Mouse (Mus musculus) embryonic facial prominence, embryonic 15.5 days (tissue): Measurements from ENCODE around the gene Plcb4. TPM values are rescaled to one million over a fixed set of nuclear protein-coding genes. Genes with fewer than 3 reads are reported as not detected.
"Not testable (repeated sequence)": the region's sequence is repeated elsewhere in the genome, so short reads cannot be mapped to it uniquely, and the experiment has no call there.

ENCODE experiments used
- ATAC-seq: fragments of 200-750 bp; cut with Nextera tagmentation; 2 replicates; pipeline ENCODE4 v1.8.0; 2017; ENCODE audit warnings: low read depth, moderate TSS enrichment; ENCODE audit not compliant: insufficient number of reproducible peaks, low FRiP score, low TSS enrichment
- H3K27ac ChIP-seq: fragments of 300-500 bp; sonication (generic); replicated peaks from 2 replicates; pipeline ENCODE4 v1.5.1; 2015; ENCODE audit warnings: mild to moderate bottlenecking, inconsistent platforms
- H3K27me3 ChIP-seq: fragments of 300-500 bp; sonication (generic); 2 replicates; pipeline ENCODE4 v1.6.1; 2015; ENCODE audit warnings: inconsistent platforms
- H3K36me3 ChIP-seq: fragments of 300-500 bp; sonication (generic); 2 replicates; pipeline ENCODE4 v1.6.1; 2015; ENCODE audit warnings: mild to moderate bottlenecking, inconsistent platforms
- H3K4me1 ChIP-seq: fragments of 300-500 bp; sonication (generic); 2 replicates; pipeline ENCODE4 v1.6.1; 2015; ENCODE audit warnings: inconsistent platforms
- H3K4me2 ChIP-seq: fragments of 300-500 bp; sonication (generic); replicated peaks from 2 replicates; pipeline ENCODE4 v1.6.1; 2015; ENCODE audit warnings: mild to moderate bottlenecking, inconsistent platforms
- H3K4me3 ChIP-seq: fragments of 300-500 bp; sonication (generic); replicated peaks from 2 replicates; pipeline ENCODE4 v1.5.1; 2015; ENCODE audit warnings: mild to moderate bottlenecking, inconsistent platforms
- H3K9ac ChIP-seq: fragments of 300-500 bp; sonication (generic); 2 replicates; pipeline ENCODE4 v1.6.1; 2015; ENCODE audit warnings: inconsistent platforms
- H3K9me3 ChIP-seq: fragments of 300-500 bp; sonication (generic); replicated peaks from 2 replicates; pipeline ENCODE4 v1.6.1; 2016; ENCODE audit warnings: inconsistent platforms
- WGBS: fragments of 180-500 bp; shearing (Covaris S2); methylation state at CpG from one replicate; pipeline ENCODE4 v1.1.7; 2015; 5-methylcytosine and 5-hydroxymethylcytosine counted together
- polyA plus RNA-seq: library from polyadenylated mRNA; unstranded; fragments of >200 nt; fragmentation: Nextera tagmentation; extraction: Ambion mirVana; gene quantifications from 2 replicates; pipeline ENCODE4 v1.2.1, GENCODE M21; 2015

Plcb4 gene
- polyA plus RNA-seq, 1 experiment from 2014 or later, result 20.6 TPM

- H3K9me3 ChIP-seq, result no peaks in the 10 kb centered on the region
- WGBS, result 54% methylated on average over 16 of the region's 16 CpGs
- H3K4me2 ChIP-seq, result no peak overlapping the region
- H3K4me3 ChIP-seq, result no peak overlapping the region
- H3K36me3 ChIP-seq, result no peaks in the 10 kb centered on the region
- H3K4me1 ChIP-seq, result no peaks in the 10 kb centered on the region
- no peak overlapping the region for H3K27ac ChIP-seq
- H3K9ac ChIP-seq, result no peak overlapping the region
- H3K27me3 ChIP-seq, result no peaks in the 10 kb centered on the region
- no peak for ATAC-seq
These were observed 308.2 kb downstream of the Plcb4 start for GRCm38 (mm10) chr2:135966871-135967557.

DNA sequence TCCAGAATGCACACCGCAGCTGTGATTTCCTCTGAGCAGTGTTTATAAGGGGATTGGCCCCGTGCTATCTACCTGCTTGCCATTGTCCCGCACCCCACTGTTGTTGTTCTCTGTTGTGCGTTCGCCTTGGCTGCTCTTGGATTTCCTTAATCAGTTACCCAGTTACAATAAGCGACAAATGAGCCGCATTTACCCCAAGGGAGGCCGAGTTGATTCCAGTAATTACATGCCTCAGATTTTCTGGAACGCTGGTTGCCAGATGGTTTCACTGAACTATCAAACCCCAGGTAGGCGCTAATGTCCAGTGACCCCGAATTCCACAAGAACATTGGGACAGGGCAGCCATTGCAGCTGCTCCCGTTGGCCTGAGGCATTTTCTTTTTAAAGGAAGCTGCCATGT, 309.3 kb downstream of the Plcb4 start:
- 50% methylated on average over 12 of the region's 12 CpGs for WGBS
- H3K4me2 ChIP-seq, result no peak overlapping the region

GRCm38 (mm10) chr2:135970902-135971301, 312.1 kb downstream of the Plcb4 start:
- ATAC-seq, result no peak
- Histone ChIP-seq H3K27me3 (no peaks in the 10 kb centered on the region), H3K4me1 (no peaks in the 10 kb centered on the region), H3K4me3 (no peak overlapping the region), H3K27ac (no peak overlapping the region), H3K9me3 (no peaks in the 10 kb centered on the region), H3K4me2 (no peak overlapping the region), H3K9ac (no peak overlapping the region), H3K36me3 (no peaks in the 10 kb centered on the region)
- 91% methylated on average over 4 of the region's 4 CpGs for WGBS

More for the DNA sequence above, 309.3 kb downstream of the Plcb4 start:
- Histone ChIP-seq H3K4me3 (no peak overlapping the region), H3K9ac (no peak overlapping the region), H3K36me3 (no peaks in the 10 kb centered on the region), H3K27me3 (no peaks in the 10 kb centered on the region), H3K9me3 (no peaks in the 10 kb centered on the region), H3K27ac (no peak overlapping the region), H3K4me1 (no peaks in the 10 kb centered on the region)
- no peak for ATAC-seq

DNA sequence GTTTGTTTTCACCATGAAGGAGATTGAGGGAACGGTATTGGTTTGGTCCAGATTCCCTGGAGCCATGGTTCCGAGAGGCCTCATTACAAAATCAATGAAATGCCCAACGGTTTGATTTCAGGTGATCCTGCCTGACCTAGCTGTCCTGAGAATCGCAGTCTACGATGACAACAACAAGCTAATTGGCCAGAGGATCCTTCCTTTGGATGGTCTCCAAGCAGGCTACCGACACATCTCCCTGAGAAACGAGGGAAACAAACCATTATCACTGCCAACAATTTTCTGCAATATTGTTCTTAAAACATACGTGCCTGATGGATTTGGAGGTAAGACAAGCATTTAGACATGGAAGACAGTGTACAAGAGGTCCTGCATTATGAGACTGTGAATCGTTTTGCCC, 317.2 kb downstream of the Plcb4 start:
- no peak for ATAC-seq
- H3K36me3 ChIP-seq, result no peaks in the 10 kb centered on the region
- no peak overlapping the region for H3K27ac ChIP-seq
- no peak overlapping the region for H3K4me2 ChIP-seq
- H3K4me3 ChIP-seq, result no peak overlapping the region
- H3K9ac ChIP-seq, result no peak overlapping the region
- H3K27me3 ChIP-seq, result no peaks in the 10 kb centered on the region
- 86% methylated on average over 9 of the region's 9 CpGs for WGBS
- no peaks in the 10 kb centered on the region for H3K4me1 ChIP-seq
- H3K9me3 ChIP-seq, result no peaks in the 10 kb centered on the region

DNA sequence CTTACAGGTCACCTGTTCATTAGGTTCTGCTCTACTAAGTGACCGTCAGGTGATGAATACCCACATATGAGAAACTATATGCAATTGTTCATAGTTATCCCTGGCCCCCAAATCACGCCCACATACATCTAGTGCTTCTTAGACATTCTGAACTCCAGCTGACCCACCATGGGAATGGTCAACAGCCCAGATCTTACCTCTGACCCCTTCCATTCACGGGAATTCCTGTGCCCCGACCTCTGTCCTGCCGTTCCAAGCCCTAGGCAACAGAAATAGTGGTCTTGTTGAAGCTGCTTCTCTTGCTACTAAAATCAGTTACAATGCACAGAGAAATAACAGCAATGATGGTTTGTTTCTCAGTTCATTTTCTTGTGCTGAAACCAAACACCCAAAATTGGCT, 320.0 kb downstream of the Plcb4 start:
- no peaks in the 10 kb centered on the region for H3K27me3 ChIP-seq
- no peaks in the 10 kb centered on the region for H3K9me3 ChIP-seq
- H3K4me1 ChIP-seq, result no peaks in the 10 kb centered on the region
- WGBS, result 50% methylated on average over 5 of the region's 5 CpGs
- H3K9ac ChIP-seq, result no peak overlapping the region
- ATAC-seq, result no peak
- H3K27ac ChIP-seq, result no peak overlapping the region
- no peak overlapping the region for H3K4me2 ChIP-seq
- H3K36me3 ChIP-seq, result no peaks in the 10 kb centered on the region
- no peak overlapping the region for H3K4me3 ChIP-seq

DNA sequence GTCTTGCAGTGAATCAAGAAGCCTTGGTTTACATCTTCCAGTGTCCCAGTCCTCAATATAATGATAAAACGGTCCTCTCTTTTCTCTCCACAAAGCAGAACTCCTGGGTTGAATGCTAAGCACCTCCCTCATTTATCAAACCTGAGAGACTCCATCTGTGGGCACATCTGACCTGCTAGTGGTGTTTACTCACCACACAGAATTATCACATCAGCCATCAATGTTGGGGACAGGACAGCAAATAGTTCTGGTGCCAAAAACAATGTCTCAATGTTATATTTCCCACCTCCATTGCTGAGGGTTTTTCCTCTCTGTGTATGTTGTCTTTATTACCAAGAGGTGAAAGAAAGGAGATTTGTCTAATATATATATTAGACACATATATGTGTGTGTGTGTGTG, 321.6 kb downstream of the Plcb4 start:
- no peaks in the 10 kb centered on the region for H3K27me3 ChIP-seq
- no peaks in the 10 kb centered on the region for H3K4me1 ChIP-seq
- no peak overlapping the region for H3K27ac ChIP-seq
- ATAC-seq, result no peak
- no peak overlapping the region for H3K9ac ChIP-seq
- H3K4me3 ChIP-seq, result no peak overlapping the region
- no peak overlapping the region for H3K4me2 ChIP-seq
- WGBS, result 91% methylated on average over 1 of the region's 1 CpGs
- no peaks in the 10 kb centered on the region; the same call in 1 of the 2 replicates for H3K36me3 ChIP-seq
- H3K9me3 ChIP-seq, result no peaks in the 10 kb centered on the region

- no peak for ATAC-seq
- WGBS, result 72% methylated on average over 4 of the region's 4 CpGs
- no peaks in the 10 kb centered on the region for H3K4me1 ChIP-seq
- no peak overlapping the region for H3K4me2 ChIP-seq
- H3K36me3 ChIP-seq, result no peaks in the 10 kb centered on the region; the same call in 1 of the 2 replicates
- no peaks in the 10 kb centered on the region for H3K9me3 ChIP-seq
- H3K4me3 ChIP-seq, result no peak overlapping the region
- no peak overlapping the region for H3K27ac ChIP-seq
- no peak overlapping the region for H3K9ac ChIP-seq
- no peaks in the 10 kb centered on the region for H3K27me3 ChIP-seq
These were observed 325.2 kb downstream of the Plcb4 start for GRCm38 (mm10) chr2:135983972-135984371.

DNA sequence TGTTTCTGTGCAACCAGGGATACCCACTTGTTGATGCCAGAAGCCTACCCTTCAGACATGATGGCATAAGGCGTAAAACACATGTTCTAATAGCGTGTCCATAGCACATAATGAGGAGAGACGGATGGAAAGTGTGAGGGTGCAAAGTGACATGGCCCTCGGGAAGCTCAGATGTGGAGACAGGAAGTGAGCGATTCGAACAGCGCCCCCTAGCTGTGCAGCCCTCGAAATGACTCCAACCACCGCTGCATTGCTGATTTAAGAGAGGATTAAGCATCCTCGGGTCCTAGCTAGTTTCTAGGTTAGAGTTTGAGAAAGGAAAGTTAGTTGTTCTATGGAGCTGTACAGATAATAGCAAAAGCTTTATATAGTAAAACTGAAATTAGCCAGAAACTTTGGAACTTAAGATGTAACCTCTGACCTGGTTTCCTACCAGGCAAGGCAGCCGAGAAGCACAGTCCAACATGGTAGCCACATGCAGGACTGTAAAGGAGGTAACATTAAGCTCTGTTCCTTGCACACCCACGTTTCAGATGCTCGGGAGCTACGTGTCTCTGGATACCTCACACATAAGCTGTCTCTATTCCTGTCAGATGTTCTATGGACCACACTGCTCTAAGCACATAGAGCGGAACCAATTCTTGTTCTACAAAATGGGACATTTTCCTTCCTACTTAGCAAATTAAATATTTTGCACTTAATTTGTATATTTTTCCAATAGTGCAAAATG, 326.9 kb downstream of the Plcb4 start:
- H3K9ac ChIP-seq, result no peak overlapping the region
- no peaks in the 10 kb centered on the region for H3K27me3 ChIP-seq
- no peak overlapping the region for H3K4me2 ChIP-seq
- no peak overlapping the region for H3K4me3 ChIP-seq
- no peak overlapping the region for H3K27ac ChIP-seq
- no peaks in the 10 kb centered on the region for H3K4me1 ChIP-seq
- WGBS, result 79% methylated on average over 15 of the region's 15 CpGs
- no peak for ATAC-seq
- H3K36me3 ChIP-seq, result no peaks in the 10 kb centered on the region; the same call in 1 of the 2 replicates
- H3K9me3 ChIP-seq, result no peaks in the 10 kb centered on the region

DNA sequence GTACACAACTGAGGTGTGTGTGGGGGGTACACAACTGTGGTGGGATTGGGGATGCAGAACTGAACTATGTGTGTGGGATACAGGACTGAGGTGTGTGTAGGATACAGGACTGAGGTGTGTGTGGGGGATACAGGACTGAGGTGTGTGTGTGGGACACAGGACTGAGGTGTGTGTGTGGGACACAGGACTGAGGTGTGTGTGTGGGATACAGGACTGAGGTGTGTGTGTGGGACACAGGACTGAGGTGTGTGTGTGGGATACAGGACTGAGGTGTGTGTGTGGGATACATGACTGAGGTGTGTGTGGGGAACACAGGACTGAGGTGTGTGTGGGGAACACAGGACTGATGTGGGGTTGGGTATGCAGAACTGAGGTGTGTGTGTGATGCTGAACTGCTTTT, 329.7 kb downstream of the Plcb4 start:
- ATAC-seq, result not testable (repeated sequence)

GRCm38 (mm10) chr2:135990686-135991085, 331.9 kb downstream of the Plcb4 start:
- H3K4me3 ChIP-seq, H3K27ac ChIP-seq, ATAC-seq, H3K4me2 ChIP-seq, H3K9me3 ChIP-seq, H3K36me3 ChIP-seq, H3K27me3 ChIP-seq, H3K9ac ChIP-seq, H3K4me1 ChIP-seq: not testable (repeated sequence)
- 59% methylated on average over 10 of the region's 10 CpGs for WGBS

More for the DNA sequence above, 329.7 kb downstream of the Plcb4 start:
- H3K27ac ChIP-seq, H3K9ac ChIP-seq, H3K9me3 ChIP-seq, H3K36me3 ChIP-seq, H3K4me1 ChIP-seq, H3K27me3 ChIP-seq, H3K4me3 ChIP-seq, H3K4me2 ChIP-seq: not testable (repeated sequence)

DNA sequence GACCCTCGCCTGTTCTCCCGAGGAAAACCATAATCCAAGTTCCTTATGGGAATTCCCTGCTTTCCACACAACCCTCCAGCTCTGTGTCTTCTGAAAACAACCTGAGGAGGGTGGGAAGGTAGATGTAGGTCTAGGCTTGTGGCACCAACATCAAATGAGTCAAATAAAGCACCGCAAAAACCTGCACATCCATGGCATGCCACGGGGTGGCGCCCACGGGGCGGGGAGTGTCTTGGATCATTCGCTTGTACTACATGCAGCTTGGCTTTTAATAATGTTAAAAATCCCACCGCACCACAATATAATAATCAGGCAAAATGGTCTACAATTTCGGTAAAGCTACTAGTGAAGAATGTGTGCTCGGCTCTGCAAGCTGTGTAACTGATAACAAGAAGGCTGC, 334.5 kb downstream of the Plcb4 start:
- ATAC-seq, result no peak
- 80% methylated on average over 11 of the region's 11 CpGs for WGBS
- no peaks in the 10 kb centered on the region for H3K4me1 ChIP-seq

GRCm38 (mm10) chr2:135995196-135995595, 336.4 kb downstream of the Plcb4 start:
- Histone ChIP-seq H3K27ac (no peak overlapping the region), H3K27me3 (no peaks in the 10 kb centered on the region), H3K9me3 (no peaks in the 10 kb centered on the region), H3K4me2 (no peak overlapping the region), H3K36me3 (no peaks in the 10 kb centered on the region), H3K9ac (no peak overlapping the region), H3K4me3 (no peak overlapping the region), H3K4me1 (no peaks in the 10 kb centered on the region)
- WGBS, result 81% methylated on average over 4 of the region's 4 CpGs
- ATAC-seq, result no peak

More for the DNA sequence above, 334.5 kb downstream of the Plcb4 start:
- H3K27me3 ChIP-seq, result no peaks in the 10 kb centered on the region
- no peak overlapping the region for H3K4me3 ChIP-seq
- H3K27ac ChIP-seq, result no peak overlapping the region
- no peak overlapping the region for H3K9ac ChIP-seq
- no peak overlapping the region for H3K4me2 ChIP-seq
- no peaks in the 10 kb centered on the region for H3K9me3 ChIP-seq
- no peaks in the 10 kb centered on the region for H3K36me3 ChIP-seq
